Mouse (Mus musculus) stomach, adult 2 months (tissue): Measurements from ENCODE around the gene Hbb-bs. TPM values are rescaled to one million over a fixed set of nuclear protein-coding genes. Genes with fewer than 3 reads are reported as not detected.

Experiments
- polyA plus RNA-seq: library from polyadenylated mRNA; depleted of rRNA; stranded (reverse); fragments of >200 nt; gene quantifications from 2 replicates; pipeline ENCODE4 v1.2.3, GENCODE M21; 2012; rRNA removed

Gene Hbb-bs
- polyA plus RNA-seq, result 47.8 and 134 TPM in 2 replicates

GRCm38 (mm10) chr7:103827808-103828207 lies at the start of gene Hbb-bs:
TSS of gene Hbb-bs (minus strand) at chr7:103828096.

GRCm38 (mm10) chr7:103853090-103853489 lies 25.2 kb upstream of the Hbb-bs start, which contains the start of gene Hbb-y:
TSS of gene Hbb-y (minus strand) at chr7:103853216.

GRCm38 (mm10) chr7:103843034-103843433 lies 15.1 kb upstream of the Hbb-bs start, which contains the start of gene Hbb-bh1:
TSS of gene Hbb-bh1 (minus strand) at chr7:103843164.

GRCm38 (mm10) chr7:103840268-103840667 lies 12.4 kb upstream of the Hbb-bs start, which contains the start of gene Hbb-bh2:
TSS of gene Hbb-bh2 (minus strand) at chr7:103840520.

GRCm38 (mm10) chr7:103813766-103814165 lies 14.1 kb downstream of the Hbb-bs start, which contains the start of gene Hbb-bt:
TSS of gene Hbb-bt (minus strand) at chr7:103813996.

GRCm38 (mm10) chr7:103791721-103792120 lies 36.2 kb downstream of the Hbb-bs start, which contains the start of gene Olfr67:
TSS of gene Olfr67 (minus strand) at chr7:103791821.

GRCm38 (mm10) chr7:103779598-103779997 lies 48.3 kb downstream of the Hbb-bs start, which contains the start of gene Olfr68:
TSS of gene Olfr68 (minus strand) at chr7:103779698.

Other genes with a start within 250 kb of the Hbb-bs start
- not detected in 2 replicates for gene Olfr618, start 238.0 kb downstream of the Hbb-bs start, polyA plus RNA-seq
- not detected in 2 replicates for gene Olfr619, start 227.5 kb downstream of the Hbb-bs start, polyA plus RNA-seq
- gene Olfr620, start 215.6 kb downstream of the Hbb-bs start, polyA plus RNA-seq, result not detected in 2 replicates
- gene Olfr622, start 185.4 kb downstream of the Hbb-bs start, polyA plus RNA-seq, result not detected in 2 replicates
- not detected in 2 replicates for gene Olfr623, start 164.4 kb downstream of the Hbb-bs start, polyA plus RNA-seq
- gene Olfr624, start 156.9 kb downstream of the Hbb-bs start, polyA plus RNA-seq, result not detected in 2 replicates
- not detected in 2 replicates for gene Olfr625-ps1, start 145.4 kb downstream of the Hbb-bs start, polyA plus RNA-seq
- not detected in 2 replicates for gene Olfr243, start 113.4 kb downstream of the Hbb-bs start, polyA plus RNA-seq
- gene Olfr628, start 97.7 kb downstream of the Hbb-bs start, polyA plus RNA-seq, result not detected in 2 replicates
- not detected in 2 replicates for gene Olfr629, start 83.2 kb downstream of the Hbb-bs start, polyA plus RNA-seq
- gene Olfr630, start 70.8 kb downstream of the Hbb-bs start, polyA plus RNA-seq, result not detected in 2 replicates
- not detected in 2 replicates for gene Olfr69, start 56.5 kb downstream of the Hbb-bs start, polyA plus RNA-seq
- not detected in 2 replicates for gene Olfr68, start 48.4 kb downstream of the Hbb-bs start, polyA plus RNA-seq
- gene Olfr67, start 36.3 kb downstream of the Hbb-bs start, polyA plus RNA-seq, result not detected in 2 replicates
- 4.5 and 10.0 TPM in 2 replicates for gene Hbb-bt, start 14.1 kb downstream of the Hbb-bs start, polyA plus RNA-seq
- not detected in 2 replicates for gene Hbb-bh2, start 12.4 kb upstream of the Hbb-bs start, polyA plus RNA-seq
- not detected in 2 replicates for gene Hbb-bh1, start 15.1 kb upstream of the Hbb-bs start, polyA plus RNA-seq
- not detected in 2 replicates for gene Hbb-y, start 25.1 kb upstream of the Hbb-bs start, polyA plus RNA-seq
- gene Olfr66, start 58.2 kb upstream of the Hbb-bs start, polyA plus RNA-seq, result not detected in 2 replicates
- gene Olfr64, start 66.4 kb upstream of the Hbb-bs start, polyA plus RNA-seq, result not detected in 2 replicates
- not detected in 2 replicates for gene Olfr65, start 75.4 kb upstream of the Hbb-bs start, polyA plus RNA-seq
- gene Olfr631, start 100.7 kb upstream of the Hbb-bs start, polyA plus RNA-seq, result not detected in 2 replicates
- not detected in 2 replicates for gene Olfr632, start 106.3 kb upstream of the Hbb-bs start, polyA plus RNA-seq
- not detected in 2 replicates for gene Olfr633, start 116.3 kb upstream of the Hbb-bs start, polyA plus RNA-seq
- not detected in 2 replicates for gene Olfr635, start 143.1 kb upstream of the Hbb-bs start, polyA plus RNA-seq
- not detected in 2 replicates for gene Olfr638, start 170.7 kb upstream of the Hbb-bs start, polyA plus RNA-seq
- not detected in 2 replicates for gene Olfr639, start 189.2 kb upstream of the Hbb-bs start, polyA plus RNA-seq
- not detected in 2 replicates for gene Olfr640, start 197.5 kb upstream of the Hbb-bs start, polyA plus RNA-seq
- gene Olfr641, start 207.3 kb upstream of the Hbb-bs start, polyA plus RNA-seq, result not detected in 2 replicates
- gene Olfr642, start 224.6 kb upstream of the Hbb-bs start, polyA plus RNA-seq, result not detected in 2 replicates
- not detected in 2 replicates for gene 4930516K23Rik, start 233.3 kb upstream of the Hbb-bs start, polyA plus RNA-seq
- not detected in 2 replicates for gene Olfr644, start 243.8 kb upstream of the Hbb-bs start, polyA plus RNA-seq